Mouse (Mus musculus): ENCODE measurements around the gene Phactr1.

The Phactr1 gene

DNA sequence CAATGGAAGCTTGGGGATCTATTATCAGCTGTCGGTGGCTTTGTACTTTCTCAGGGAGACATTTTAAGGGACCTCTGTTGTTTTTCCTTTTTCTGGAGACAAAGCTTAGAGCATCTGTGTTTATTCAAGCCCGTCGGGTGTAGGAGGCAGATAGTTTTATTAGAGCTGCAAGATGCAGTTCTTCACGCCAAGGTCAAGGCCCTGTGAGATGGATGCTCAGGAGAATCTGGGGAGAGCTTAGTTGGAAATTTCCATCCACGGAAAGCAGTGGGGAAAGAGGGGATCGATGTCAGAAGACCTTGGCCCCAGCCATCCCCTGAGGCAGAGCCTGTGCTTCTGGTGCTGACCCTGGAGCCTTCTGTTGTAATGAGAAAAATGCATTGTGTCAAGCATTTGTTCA is 340.6 kb downstream of the Phactr1 start:
- DNase-seq (ENCODE audit: low spot score in 2 of 2), result no peak

DNA sequence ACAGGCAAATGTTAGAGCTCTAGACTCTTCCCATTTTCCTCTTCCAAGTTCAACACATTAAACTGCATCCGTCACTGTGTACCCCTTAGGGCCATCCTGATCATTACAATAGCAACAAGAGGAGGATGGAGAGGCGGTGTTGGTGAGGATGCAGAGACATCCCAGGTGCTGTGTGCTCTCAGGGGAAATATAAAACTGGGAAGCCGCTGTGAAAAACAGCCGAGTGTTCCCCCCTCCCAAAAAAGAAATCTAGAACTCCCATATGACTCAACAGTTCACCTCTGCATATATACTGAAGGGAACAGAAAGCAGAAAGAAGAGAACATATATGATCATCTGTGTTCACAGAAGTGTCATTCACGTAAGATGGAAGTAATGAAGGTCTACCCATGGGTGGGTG is 342.6 kb downstream of the Phactr1 start:
- DNase-seq (ENCODE audit: low spot score in 2 of 2), result no peak

DNA sequence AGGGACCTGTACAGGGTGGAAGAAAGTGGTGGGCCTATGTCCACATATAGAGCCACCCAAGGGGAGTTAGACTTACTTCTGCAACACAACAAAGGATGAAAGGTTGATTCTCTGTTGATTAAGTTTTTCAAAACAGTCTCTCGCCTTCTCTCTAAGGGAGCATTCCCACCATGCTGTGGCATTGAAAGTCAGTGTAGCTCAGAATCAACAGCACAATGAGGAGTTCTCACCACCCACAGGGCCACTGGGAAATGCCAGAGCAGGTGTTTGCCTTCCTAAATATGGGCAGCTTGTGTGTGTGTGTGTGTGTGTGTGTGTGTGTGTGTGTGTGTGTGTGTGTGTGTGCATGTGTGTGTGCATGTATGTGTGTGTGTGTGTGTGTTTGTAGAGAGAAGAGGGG is 347.1 kb downstream of the Phactr1 start:
- DNase-seq (ENCODE audit: low spot score in 2 of 2), result no peak

DNA sequence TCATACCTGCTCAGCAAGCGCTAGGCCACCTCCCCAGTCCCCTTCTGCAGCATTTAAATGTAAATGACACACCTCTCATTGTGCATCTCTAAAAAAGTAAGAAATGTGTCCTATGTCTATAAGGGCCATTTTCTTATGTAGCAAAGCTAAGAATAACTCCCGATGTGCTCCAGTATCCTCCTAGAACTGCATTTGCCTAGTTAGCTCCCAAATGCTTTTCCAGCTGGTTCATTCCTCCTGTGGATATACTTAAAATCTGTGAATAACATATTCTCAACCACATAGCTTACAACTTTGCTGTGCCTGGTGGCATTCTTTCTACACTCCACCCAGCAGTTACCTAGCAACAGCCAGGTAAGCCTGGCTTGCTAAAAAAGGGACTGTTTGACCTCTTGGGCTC is 349.8 kb downstream of the Phactr1 start:
- no peak for DNase-seq (ENCODE audit: low spot score in 2 of 2)

DNA sequence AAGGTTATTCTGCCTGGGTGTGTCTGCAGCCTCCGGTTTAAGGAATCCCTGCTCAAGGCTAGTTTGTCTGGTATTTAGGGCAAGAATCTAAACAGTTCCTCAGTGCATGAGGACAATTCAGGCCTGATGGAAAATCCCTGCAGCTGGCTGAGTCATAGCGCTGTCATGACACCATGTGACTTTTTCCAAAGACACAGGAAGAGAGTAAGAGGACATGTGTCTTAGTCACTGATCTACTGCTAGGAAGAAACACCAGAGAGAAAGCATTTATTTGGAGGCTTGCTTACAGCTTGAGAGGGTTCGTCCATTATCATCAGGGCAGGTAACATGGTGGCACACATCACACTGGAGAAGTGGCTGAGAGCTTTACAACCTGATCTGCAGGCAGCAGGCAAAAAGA is 352.0 kb downstream of the Phactr1 start:
- no peak for DNase-seq (ENCODE audit: low spot score in 2 of 2)

DNA sequence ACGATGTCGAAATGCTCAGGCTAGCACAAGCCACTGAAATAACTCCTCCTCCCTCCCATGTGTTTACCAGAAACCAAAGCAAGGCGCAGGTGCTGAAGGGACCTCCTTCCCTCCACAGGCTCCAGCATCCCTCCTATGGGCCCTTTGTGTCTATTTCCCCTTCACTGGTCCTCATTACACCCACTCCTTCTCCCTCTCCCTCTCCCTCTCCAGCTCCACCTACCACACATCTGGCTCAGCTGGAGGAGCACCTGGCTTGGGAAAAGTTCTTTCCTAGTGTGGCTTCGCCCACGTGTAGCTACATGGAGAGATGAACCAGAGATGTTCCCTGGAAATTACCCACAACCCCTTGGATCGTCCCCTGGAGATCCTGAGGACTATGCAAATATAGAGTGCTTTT is 356.1 kb downstream of the Phactr1 start:
- DNase-seq (ENCODE audit: low spot score in 2 of 2), result no peak

DNA sequence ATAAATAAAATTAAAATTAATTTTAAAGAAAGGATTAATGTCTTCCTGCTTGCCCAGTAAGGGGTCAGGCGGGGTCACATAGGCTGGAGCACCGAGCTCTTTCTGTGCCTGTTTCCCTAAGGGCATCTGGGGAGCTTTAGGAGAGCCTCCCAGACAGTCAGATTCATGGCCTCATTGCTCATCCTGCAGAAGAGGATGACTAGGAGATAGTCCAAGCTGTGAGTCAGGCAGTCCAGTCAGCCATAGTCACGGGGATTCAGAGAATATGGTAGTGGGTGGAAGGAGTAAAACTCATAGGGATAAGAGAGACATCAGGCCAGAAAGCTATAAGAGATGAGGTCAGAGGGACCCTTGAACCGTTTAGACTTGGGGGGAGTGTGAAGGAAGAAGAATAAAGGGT is 362.3 kb downstream of the Phactr1 start:
- peak in 1 of 2 experiments; percentile 39 for DNase-seq (ENCODE audit: low spot score in 2 of 2)

DNA sequence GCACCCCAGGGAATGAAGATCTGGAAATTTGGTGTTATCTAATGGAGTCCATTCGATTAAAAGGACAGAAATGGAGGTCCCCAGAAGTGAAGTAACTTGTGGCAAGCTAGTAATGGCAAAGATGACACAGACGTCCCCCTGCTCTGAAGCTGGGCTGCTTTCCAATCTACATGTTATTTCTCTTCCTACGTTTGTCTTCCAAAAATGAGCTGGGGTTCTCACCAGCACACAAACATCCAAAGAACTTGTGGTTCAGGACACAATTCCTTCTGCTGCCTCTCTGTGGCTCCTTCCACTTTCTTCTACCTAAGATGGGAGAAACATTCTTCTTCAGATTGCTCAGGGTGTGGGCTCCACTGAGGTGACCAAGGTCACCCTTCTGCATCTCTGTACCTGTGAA is 368.1 kb downstream of the Phactr1 start:
- DNase-seq (ENCODE audit: low spot score in 2 of 2), result no peak

DNA sequence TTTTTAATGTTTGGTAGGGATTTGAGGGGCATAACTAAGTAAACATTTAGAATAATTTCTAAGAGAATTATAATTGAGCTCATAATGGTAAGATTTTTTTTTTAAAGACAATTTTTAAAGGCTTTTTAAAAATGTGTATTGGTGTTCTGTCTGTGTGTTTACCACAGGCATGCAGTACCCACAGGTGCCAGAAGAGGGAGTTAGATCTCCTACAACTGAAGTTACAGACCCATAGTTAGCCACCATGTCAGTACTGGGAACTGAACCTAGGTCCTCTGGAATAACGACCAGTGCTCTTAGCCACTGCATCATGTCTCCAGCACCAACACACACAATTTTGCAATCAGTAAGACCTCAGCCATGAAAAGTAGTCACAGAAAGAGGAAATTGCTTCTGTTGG is 372.8 kb downstream of the Phactr1 start:
- no peak for DNase-seq (ENCODE audit: low spot score in 2 of 2)

DNA sequence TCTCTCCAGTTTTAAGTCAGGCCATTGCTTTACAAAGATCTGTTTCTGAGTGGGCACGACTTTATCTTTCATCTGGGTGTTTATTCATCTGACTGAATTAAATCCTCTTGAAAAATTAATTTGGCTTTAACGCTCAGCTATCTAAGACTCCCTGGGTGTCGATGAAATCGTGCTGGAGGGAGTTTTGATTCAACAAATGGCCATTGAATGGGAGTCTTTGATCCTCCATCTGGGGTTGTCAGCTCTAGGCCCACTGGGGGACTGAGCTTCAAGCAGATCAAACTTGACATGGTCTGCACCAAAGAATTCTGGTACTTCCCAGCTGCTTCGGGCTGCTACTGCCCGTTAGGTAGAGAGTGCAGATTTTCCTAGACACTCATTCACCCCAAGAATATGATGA is 374.7 kb downstream of the Phactr1 start:
- no peak for DNase-seq (ENCODE audit: low spot score in 2 of 2)

DNA sequence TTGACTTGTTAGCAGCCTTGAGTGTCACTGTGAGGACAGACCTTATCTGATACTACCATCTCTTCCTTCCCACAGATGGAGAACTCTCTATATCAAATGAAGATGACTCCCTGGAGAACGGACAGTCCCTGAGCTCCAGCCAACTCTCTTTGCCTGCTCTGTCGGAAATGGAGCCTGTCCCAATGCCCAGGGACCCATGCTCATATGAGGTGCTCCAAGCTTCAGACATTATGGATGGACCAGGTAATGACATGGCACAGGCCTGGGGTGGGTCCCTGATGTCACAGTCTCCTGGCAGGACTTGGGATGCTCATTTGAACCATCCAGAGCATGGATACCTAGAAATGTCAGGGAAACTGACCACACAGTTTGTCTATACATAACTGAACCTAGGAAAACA is 376.7 kb downstream of the Phactr1 start:
- DNase-seq (ENCODE audit: low spot score in 2 of 2), result no peak

DNA sequence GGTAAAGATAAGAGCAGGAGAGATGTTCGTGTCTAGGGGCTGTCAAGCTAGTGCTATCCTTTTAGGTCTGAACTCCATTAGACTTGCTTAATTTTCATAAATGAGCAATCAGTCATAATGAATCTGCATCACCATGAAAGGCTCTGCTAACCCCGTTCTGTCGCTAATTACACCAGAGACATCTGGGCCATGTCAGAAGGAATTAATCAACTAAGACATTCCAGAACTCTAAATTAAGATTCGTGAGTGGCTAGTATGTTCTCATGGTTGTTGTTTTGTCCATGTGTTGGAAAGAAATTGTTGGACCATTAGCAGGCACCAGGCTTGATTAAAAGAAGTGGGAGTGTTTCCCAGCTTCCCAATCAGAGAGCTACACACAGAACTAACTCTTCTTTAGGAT is 382.9 kb downstream of the Phactr1 start:
- DNase-seq (ENCODE audit: low spot score in 2 of 2), result no peak

DNA sequence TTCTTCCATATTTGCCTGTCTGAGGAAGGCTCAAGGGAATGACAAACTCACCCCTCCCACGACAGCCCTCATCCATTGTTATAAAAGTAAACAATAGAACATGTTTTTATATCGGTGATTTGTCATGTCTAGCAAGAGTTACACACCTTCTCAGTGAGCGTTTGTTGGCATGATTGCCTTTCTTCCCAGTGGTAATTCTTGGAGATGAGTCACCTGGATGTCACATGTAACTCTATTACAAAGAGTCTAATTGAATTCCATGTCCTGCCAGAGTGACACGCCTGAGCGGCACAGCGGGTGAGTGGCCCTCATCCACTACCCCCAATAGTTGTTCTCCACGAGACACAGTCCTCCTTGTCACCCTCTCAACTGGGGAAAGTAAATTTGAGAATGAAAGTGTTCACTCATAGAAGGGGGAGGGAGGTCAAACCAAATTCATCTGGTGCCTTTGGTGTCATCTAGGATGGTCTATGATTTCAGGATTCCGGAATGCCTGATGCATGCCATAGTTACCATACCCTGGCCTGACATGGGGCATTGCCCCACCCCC is 388.4 kb downstream of the Phactr1 start:
- no peak for DNase-seq (ENCODE audit: low spot score in 2 of 2)

DNA sequence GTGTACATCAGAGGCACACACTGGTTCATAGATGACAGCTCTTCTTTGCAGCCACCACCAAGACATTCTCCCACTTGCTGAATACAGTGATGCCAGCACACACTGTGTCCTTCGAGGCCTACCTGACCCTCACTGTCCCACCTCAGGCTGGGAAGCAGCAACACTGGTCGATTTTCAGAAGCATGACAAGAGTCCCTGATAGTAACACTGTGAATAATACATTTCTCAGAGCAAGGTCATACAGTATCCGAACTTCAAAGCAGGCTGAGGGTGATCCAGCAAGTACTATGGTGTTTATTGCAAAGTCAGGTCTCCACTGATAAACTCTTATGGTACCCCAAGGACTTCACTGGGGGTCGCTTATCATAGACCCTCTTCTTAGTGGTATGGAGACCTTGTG is 390.1 kb downstream of the Phactr1 start:
- DNase-seq (ENCODE audit: low spot score in 2 of 2), result no peak

DNA sequence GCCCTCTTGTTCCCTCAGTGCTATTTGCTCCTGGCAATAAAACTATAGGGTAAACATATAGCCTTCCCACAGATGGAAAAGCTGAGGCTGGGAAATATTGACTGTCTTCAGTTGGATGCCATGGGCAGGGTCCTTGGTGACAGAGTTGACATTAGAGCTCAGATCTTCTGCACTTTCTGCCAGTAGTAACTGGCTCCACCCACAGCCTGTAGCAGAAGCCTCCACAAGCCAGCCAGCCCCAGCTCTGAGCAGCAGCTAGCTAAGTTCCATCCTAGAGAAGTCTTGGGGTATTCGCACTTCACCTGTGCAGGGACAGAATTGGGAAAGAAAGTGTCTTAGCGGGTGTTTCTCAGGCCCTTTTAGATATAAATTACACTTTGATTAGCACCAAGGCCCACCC is 390.5 kb downstream of the Phactr1 start:
- DNase-seq (ENCODE audit: low spot score in 2 of 2), result no peak

DNA sequence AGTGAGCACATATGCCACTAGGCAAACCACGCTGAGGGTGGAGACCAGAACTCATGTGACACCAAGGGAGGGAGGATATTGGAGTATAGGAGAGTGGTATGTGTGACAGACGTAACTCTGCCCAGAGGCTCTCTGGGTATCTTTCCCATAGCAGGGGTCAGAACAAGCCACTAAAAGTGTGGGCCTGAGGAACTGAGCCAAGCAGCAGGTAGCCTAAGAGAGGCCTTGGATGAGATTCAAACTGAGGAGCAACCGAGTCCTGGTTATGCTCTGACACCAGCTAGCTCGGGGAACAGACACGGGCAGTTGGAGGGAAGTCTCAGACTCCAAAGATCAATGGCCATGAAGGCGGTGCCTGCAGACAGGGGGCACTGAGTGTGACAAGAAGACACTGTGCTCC is 395.0 kb downstream of the Phactr1 start:
- DNase-seq (ENCODE audit: low spot score in 2 of 2), result no peak

DNA sequence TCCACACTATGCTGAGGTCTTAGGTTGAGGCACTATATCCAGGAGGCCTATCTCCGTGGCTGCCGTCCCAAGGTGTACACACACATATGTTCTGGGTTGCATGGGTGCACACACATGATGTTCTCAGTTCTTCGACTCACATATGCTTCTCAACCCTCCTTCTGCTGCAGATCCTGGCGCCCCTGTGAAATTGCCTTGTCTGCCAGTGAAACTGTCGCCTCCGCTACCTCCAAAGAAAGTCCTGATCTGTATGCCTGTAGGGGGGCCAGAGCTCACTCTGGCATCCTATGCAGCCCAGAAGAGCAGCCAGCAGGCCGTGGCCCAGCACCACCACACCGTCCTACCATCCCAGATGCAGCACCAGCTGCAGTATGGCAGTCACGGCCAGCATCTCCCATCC is 397.1 kb downstream of the Phactr1 start:
- no peak for DNase-seq (ENCODE audit: low spot score in 2 of 2)

DNA sequence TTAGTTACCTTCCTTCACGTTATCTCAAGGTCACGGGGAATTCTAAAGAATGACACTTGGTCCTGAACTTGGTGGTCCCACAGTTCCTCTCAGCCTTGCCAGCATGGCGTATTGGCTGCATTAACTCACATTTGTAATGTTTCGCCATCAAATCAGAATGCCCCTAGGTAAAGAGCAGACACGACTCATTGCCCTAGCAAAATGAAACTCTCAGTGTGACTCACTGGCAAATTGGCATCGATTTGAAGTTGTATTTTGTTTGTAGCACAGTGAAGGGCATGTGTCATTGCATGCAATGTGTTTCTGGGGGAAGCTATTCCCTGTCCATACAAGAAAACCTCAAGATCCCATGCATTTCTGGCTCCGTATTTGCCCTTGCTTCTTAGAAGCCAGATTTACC is 404.8 kb downstream of the Phactr1 start:
- DNase-seq (ENCODE audit: low spot score in 2 of 2), result no peak

DNA sequence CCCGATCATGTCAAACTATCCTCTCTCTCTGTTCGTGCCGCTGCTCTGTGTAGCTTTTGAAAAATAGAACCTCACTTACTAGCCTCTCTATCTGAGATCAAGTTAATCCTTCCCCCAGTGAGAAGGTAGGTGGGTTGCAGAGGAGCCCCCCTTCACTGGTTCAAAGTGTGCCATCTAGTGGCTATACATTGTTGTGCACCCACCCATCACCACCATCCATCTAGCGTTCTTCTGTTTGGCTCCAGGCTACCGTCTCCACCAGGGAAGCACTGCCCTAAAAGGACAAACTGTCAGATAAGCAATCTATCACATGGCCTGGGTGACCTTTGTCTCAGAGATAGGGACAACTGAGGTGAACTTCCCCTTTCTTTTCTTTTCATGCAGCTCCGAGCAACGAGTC is 413.9 kb downstream of the Phactr1 start:
- peak; percentile 46 to 53 for DNase-seq (ENCODE audit: low spot score in 2 of 2)

DNA sequence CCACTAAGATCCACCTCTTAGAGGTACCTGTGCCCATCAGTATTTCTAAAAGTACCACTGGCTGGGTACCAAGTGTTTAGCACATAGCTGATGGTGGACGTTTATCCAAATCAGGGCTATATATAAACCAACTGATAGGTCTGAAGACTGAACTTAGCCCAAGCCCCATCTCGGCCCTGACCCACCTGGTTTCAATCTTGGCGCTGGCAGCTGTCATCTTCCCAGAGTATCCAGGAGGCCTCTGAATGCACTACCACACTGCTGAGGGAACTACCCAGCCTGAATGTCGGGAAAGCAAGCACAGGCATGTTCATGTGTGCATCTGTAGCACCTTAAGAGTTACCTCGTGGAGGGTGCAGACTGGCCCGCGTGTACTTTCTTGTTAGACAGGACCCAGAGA is 422.5 kb downstream of the Phactr1 start:
- DNase-seq (ENCODE audit: low spot score in 2 of 2), result no peak

DNA sequence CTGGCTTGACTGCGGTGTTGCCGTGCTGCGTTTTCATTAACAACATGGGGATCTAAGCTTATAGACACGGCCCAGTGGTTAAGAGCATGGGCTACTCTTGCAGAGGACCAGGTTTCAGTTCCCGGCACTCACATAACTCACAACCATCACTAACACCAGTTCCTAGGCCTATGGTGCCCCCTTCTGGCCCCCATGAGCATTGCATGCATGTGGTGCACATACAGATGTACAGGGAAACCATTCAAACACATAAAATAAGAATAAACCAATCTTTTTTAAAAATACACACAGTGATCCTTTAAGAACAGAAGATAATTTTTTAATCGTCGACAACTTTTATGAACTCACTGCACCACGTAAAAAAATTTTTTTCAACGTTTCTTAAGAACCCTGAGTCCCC is 424.1 kb downstream of the Phactr1 start:
- no peak for DNase-seq (ENCODE audit: low spot score in 2 of 2)

DNA sequence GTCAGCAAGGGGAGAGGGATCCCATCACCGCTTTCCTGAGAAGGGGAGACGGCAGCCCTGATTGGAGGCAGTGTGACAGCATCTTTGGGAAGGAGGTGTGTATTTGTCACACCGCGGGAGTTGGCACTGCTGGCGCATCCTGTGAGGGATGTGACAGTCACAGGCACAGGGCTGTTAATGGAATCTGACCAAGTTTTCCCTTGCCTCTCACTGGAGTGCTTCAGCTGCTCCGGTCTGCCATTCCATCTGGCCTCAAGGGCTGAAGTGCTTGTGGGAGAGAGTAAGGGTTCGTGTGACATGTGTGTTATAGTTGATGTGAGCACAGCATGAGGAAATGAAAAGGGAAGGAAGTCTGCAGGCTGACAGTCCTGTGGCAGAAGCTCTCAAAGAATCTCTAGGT is 431.9 kb downstream of the Phactr1 start:
- peak; percentile 73 to 74 for DNase-seq (ENCODE audit: low spot score in 2 of 2)

DNA sequence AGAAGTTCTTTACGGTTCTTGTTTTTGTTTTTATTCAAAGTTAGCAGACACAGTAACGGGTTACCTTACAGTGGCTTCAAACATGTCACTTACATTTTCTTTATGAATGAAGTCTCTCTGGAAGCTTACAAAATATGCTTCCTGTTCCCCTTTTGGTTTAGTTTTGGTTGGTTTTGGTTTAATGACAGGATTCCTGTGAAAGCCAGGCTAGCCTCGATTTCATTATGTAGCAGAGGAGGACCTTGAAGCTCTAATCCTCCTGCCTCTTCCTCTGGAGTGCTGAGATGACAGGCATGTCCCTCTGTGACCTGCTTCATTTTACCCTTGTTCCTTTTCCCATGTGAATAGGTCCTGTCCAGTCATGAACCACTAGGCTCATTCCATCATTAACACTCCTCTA is 432.3 kb downstream of the Phactr1 start:
- DNase-seq (ENCODE audit: low spot score in 2 of 2), result no peak

DNA sequence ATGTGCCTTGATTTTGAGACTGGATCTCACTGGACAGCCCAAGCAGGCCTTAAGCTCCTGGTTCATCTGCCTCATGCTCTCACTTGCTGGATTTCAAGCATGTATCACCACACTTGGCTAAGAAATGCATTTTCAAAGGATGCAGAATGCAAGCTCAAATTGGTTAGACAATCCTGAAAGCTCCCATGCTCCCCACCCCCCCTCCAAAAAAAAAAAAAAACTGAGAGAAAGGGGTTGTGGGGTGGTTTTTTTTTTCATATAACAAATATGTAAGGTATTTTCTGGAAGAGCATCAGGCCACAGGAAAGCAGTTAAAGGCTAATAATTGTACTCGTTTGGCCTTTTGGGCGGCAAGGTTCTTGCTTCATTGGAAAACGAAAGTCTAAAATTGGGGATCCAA is 432.7 kb downstream of the Phactr1 start:
- DNase-seq (ENCODE audit: low spot score in 2 of 2), result no peak
